Mouse (Mus musculus) forebrain, embryonic 15.5 days (tissue): ENCODE data around the gene Cd55. TPM values are rescaled to one million over a fixed set of nuclear protein-coding genes. Genes with fewer than 3 reads are reported as not detected.

Experiments used
- polyA plus RNA-seq: library from polyadenylated mRNA; unstranded; fragments of >200 nt; fragmentation: Nextera tagmentation; extraction: Ambion mirVana; gene quantifications from 2 replicates; pipeline ENCODE4 v1.2.1, GENCODE M21; 2015

Gene Cd55
- polyA plus RNA-seq, 1 experiment from 2014 or later, result 4.1 TPM

Other genes starting within 250 kb of the Cd55 start
- gene Cd55b, start 39.7 kb downstream of the Cd55 start, polyA plus RNA-seq, result not detected in 2 replicates
- gene Zp3r, start 166.9 kb upstream of the Cd55 start, polyA plus RNA-seq, result not detected in 2 replicates
- not detected in 2 replicates for gene C4bp, start 198.9 kb upstream of the Cd55 start, polyA plus RNA-seq